In genomic region chr2:91526294-91527146, GRCm38 (mm10) we compare ENCODE assay signal across 8 mouse cellular contexts. TPM values are rescaled to one million over a fixed set of nuclear protein-coding genes. Genes with fewer than 3 reads are reported as not detected.
DNase-seq lines count a peak whose midpoint lies in the region; ATAC-seq and TF ChIP-seq lines count a peak whose summit lies in the region.

Ckap5 (plus strand) TSS chr2:91526762.

- peaks cover 4 to 6% of the 10 kb centered on the region in 2 experiments; a peak in 3 of 4 replicates for H3K4me1 ChIP-seq in ES-E14 (ENCODE audit: control insufficient read depth in 2 of 2, insufficient read depth in 2 of 2, low read length in 2 of 2, poor library complexity in 1 of 2)
- peaks cover 8% of the 10 kb centered on the region for H3K4me1 ChIP-seq in forebrain, embryonic 15.5 days
- peaks cover 7% of the 10 kb centered on the region; the same call in 1 of the 2 replicates for H3K4me1 ChIP-seq in lung, adult 2 months (ENCODE audit: control insufficient read depth, insufficient read depth, low read length)

- no peaks in the 10 kb centered on the region for H3K27me3 ChIP-seq in forebrain, embryonic 15.5 days

- in situ Hi-C loops in ES-E14 (cut with MboI; ENCODE audit: low sequenced_read_pairs in 2 of 2, unreplicated experiment in 2 of 2) = no loop called here

- H3K36me3 ChIP-seq in ES-E14 (ENCODE audit: control insufficient read depth, insufficient read depth, low read length, poor library complexity, severe bottlenecking) = no peaks in the 10 kb centered on the region
- 0 out of 2 replicates have a peak, but pooled peaks cover 11% of the 10 kb centered on the region for H3K36me3 ChIP-seq in forebrain, embryonic 15.5 days

- H3K4me3 ChIP-seq in ES-E14 (ENCODE audit: insufficient read depth in 1 of 2, low read depth in 1 of 2, low read length in 2 of 2, poor library complexity in 1 of 2, severe bottlenecking in 1 of 2) = peak within 1 kb of the TSS; percentile 90 to 97
- H3K4me3 ChIP-seq in forebrain, embryonic 15.5 days = peak within 1 kb of the TSS; percentile 89
- peak within 1 kb of the TSS; percentile 77 for H3K4me3 ChIP-seq in lung, adult 2 months (replicated peaks; ENCODE audit: extremely low read depth, low read depth, low read length)

- TF ChIP-seq CTCF in lung, adult 2 months (IDR thresholded peaks at IDR 0.05; ENCODE audit: insufficient read depth, low read length) = no peak

- peak within 1 kb of the TSS; percentile 96 for H3K9ac ChIP-seq in ES-E14 (ENCODE audit: insufficient read depth, low read depth, low read length, poor library complexity, severe bottlenecking)
- peak within 1 kb of the TSS; percentile 93 for H3K9ac ChIP-seq in forebrain, embryonic 15.5 days (replicated peaks)

- DNase-seq in ES-E14 (ENCODE audit: low read depth, low spot score) = peak; percentile 92
- peak; percentile 92 for DNase-seq in cerebellum, adult 11-12 months
- DNase-seq in heart, postnatal 25 days (ENCODE audit: low spot score) = peak; percentile 87
- peak; percentile 92 to 96 for DNase-seq in layer of hippocampus, adult 18-20 months (ENCODE audit: low spot score in 2 of 2)
- peak; percentile 90 for DNase-seq in lung, adult 2 months
- peak; percentile 81 to 89 for DNase-seq in thymus, adult 18-20 months

- WGBS in forebrain, embryonic 15.5 days = 1% methylated on average over 63 of the region's 64 CpGs
- WGBS in lung, adult 2 months = under 1% methylated on average over 58 of the region's 64 CpGs

- peak; percentile 99 for ATAC-seq in forebrain, embryonic 15.5 days (replicated peaks)
- ATAC-seq in neutrophil, adult 5-6 weeks (ENCODE audit: extremely low read depth, insufficient number of reproducible peaks, low FRiP score, poor library complexity, severe bottlenecking) = peak; percentile 100

- H3K4me2 ChIP-seq in forebrain, embryonic 15.5 days (replicated peaks) = peak within 1 kb of the TSS; percentile 60

- peak within 1 kb of the TSS; percentile 86 for H3K27ac ChIP-seq in ES-E14 (ENCODE audit: insufficient read depth, low read depth, low read length, poor library complexity, severe bottlenecking)
- H3K27ac ChIP-seq in forebrain, embryonic 15.5 days (replicated peaks) = peak within 1 kb of the TSS; percentile 82

- peak; percentile 52; the same call in 1 of the 2 replicates for TF ChIP-seq POLR2A in lung, adult 2 months (IDR thresholded peaks at IDR 0.05; ENCODE audit: borderline replicate concordance, extremely low read depth, low read depth, low read length)

- intact Hi-C loops in heart, postnatal 25 days (cut with DNase I) = loop anchor here (1.0 to 5.0 kb wide), 2 partner anchors 11 to 584 kb away; partner anchors contain the start of gene Celf1

- no peaks in the 10 kb centered on the region for H3K9me3 ChIP-seq in ES-E14 (ENCODE audit: control insufficient read depth, insufficient read depth, low read depth, low read length)
- no peaks in the 10 kb centered on the region for H3K9me3 ChIP-seq in forebrain, embryonic 15.5 days

TF ChIP-seq in ES-E14, 5 proteins besides CTCF, POLR2A, EP300 and RAD21:
- TF ChIP-seq ZC3H11A (IDR thresholded peaks at IDR 0.05; ENCODE audit: borderline replicate concordance, low read depth, low read length) (no peak), ZNF384 (IDR thresholded peaks at IDR 0.05; ENCODE audit: low read depth, low read length) (peak; percentile 95), HCFC1 (IDR thresholded peaks at IDR 0.05; ENCODE audit: borderline replicate concordance, insufficient read depth, low read length) (peak; percentile 71), MAFK (IDR thresholded peaks at IDR 0.05; ENCODE audit: insufficient read depth, low read depth, low read length) (no peak), CHD2 (IDR thresholded peaks at IDR 0.05; ENCODE audit: low read depth, low read length) (peak; percentile 88)

RNA-seq across cellular contexts. Expression of gene Ckap5, which starts in this region (rescaled TPM):
- total RNA-seq in ES-E14 (2012; rRNA removed) = 59.9 and 68.8 TPM in 2 replicates
- polyA plus RNA-seq in forebrain, embryonic 15.5 days (2015; fragmentation: Nextera tagmentation; extraction: Ambion mirVana) = 132 and 139 TPM in 2 replicates
- 10 to 100 TPM; 45.0 to 49.6 TPM for total RNA-seq in heart, postnatal 25 days (2021)
- 100 to 1,000 TPM; 110 to 118 TPM for total RNA-seq in layer of hippocampus, adult 18-20 months (2021)
- polyA plus RNA-seq in lung, adult 2 months (2012; rRNA removed) = 4.7 and 9.1 TPM in 2 replicates
- 31.4 and 35.0 TPM in 2 replicates for total RNA-seq in neutrophil, adult 5-6 weeks (2017)

Comparison
In these comparisons a context has a peak if more than half of its experiments do, and no peak if none do; other contexts are left out.
1. Peak in every context shown above with its lines: DNase-seq, ATAC-seq, H3K4me3 ChIP-seq and H3K27ac ChIP-seq.
2. RNA of gene Ckap5 (polyA plus RNA-seq): 132 to 139 TPM in forebrain, embryonic 15.5 days; 4.7 to 9.1 TPM in lung, adult 2 months; every median in the first group is over 10 times any median in the second.